Mouse (Mus musculus): ENCODE data around the gene Adgra1.

Adgra1 gene

GRCm38 (mm10) chr7:139834036-139834435, at the start of gene Adgra1:
Adgra1 (plus strand) TSS chr7:139834174.
- peak; percentile 29 for DNase-seq (ENCODE audit: low spot score)

- DNase-seq (ENCODE audit: low spot score), result no peak
These were observed 46.6 kb upstream of the Adgra1 start for GRCm38 (mm10) chr7:139787382-139787781.

GRCm38 (mm10) chr7:139788927-139789326, 45.0 kb upstream of the Adgra1 start:
- DNase-seq (ENCODE audit: low spot score), result no peak

- no peak for DNase-seq (ENCODE audit: low spot score)
These were observed 44.3 kb upstream of the Adgra1 start for GRCm38 (mm10) chr7:139789718-139790117.

- DNase-seq (ENCODE audit: low spot score), result no peak
These were observed 42.4 kb upstream of the Adgra1 start for GRCm38 (mm10) chr7:139791601-139792000.

- no peak for DNase-seq (ENCODE audit: low spot score)
These were observed 38.9 kb upstream of the Adgra1 start for GRCm38 (mm10) chr7:139795004-139795605.

GRCm38 (mm10) chr7:139797186-139798109, 36.5 kb upstream of the Adgra1 start:
- no peak for DNase-seq (ENCODE audit: low spot score)

- DNase-seq (ENCODE audit: low spot score), result no peak
These were observed 27.8 kb upstream of the Adgra1 start for GRCm38 (mm10) chr7:139806175-139806601.

- DNase-seq (ENCODE audit: low spot score), result no peak
These were observed 23.9 kb upstream of the Adgra1 start for GRCm38 (mm10) chr7:139810036-139810435.

- DNase-seq (ENCODE audit: low spot score), result no peak
These were observed 22.3 kb upstream of the Adgra1 start for GRCm38 (mm10) chr7:139811706-139812105.

- no peak for DNase-seq (ENCODE audit: low spot score)
These were observed 20.3 kb upstream of the Adgra1 start for GRCm38 (mm10) chr7:139813577-139814207.

GRCm38 (mm10) chr7:139822301-139823010, 11.5 kb upstream of the Adgra1 start:
- DNase-seq (ENCODE audit: low spot score), result no peak

GRCm38 (mm10) chr7:139827687-139828086, 6.3 kb upstream of the Adgra1 start:
- no peak for DNase-seq (ENCODE audit: low spot score)

- no peak for DNase-seq (ENCODE audit: low spot score)
These were observed 442 bp upstream of the Adgra1 start for GRCm38 (mm10) chr7:139833532-139833931.

- no peak for DNase-seq (ENCODE audit: low spot score)
These were observed 1.5 kb downstream of the Adgra1 start for GRCm38 (mm10) chr7:139835140-139836131.

- no peak for DNase-seq (ENCODE audit: low spot score)
These were observed 6.6 kb downstream of the Adgra1 start for GRCm38 (mm10) chr7:139840443-139841168.

GRCm38 (mm10) chr7:139842397-139842796, 8.4 kb downstream of the Adgra1 start:
- DNase-seq (ENCODE audit: low spot score), result no peak

- DNase-seq (ENCODE audit: low spot score), result no peak
These were observed 9.2 kb downstream of the Adgra1 start for GRCm38 (mm10) chr7:139843140-139843539.

- DNase-seq (ENCODE audit: low spot score), result no peak
These were observed 9.8 kb downstream of the Adgra1 start for GRCm38 (mm10) chr7:139843776-139844175.

- no peak for DNase-seq (ENCODE audit: low spot score)
These were observed 11.1 kb downstream of the Adgra1 start for GRCm38 (mm10) chr7:139845101-139845500.
